Mouse (Mus musculus): ENCODE data around the gene Ptprj.

DNA sequence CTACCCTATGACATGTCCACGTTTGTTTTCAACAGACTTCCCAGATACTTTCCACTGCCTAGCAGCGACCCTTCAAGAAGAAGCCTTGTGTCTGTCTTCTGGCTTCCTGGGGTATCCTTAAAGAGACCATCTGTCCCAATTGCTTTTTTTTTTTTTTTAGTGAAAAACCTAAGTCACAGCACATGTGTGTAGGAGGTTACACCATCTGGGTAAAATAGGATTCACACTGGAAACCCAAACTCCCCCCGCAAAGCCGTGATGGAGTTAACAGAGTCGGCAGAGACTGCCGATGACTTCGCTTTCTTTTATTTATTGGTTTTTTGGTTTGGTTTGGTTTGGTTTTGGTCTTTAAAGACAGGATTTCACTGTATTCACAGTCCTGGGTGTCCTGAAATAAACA is 12.4 kb downstream of the Ptprj start:
- TF ChIP-seq CTCF (IDR thresholded peaks at IDR 0.05) (no peak), EP300 (IDR thresholded peaks at IDR 0.05) (no peak)

Data from lung, postnatal 0 days (tissue).